Mouse (Mus musculus) liver, embryonic 14.5 days (tissue): ENCODE measurements around the gene Chd1l.

Experiments
- CTCF ChIP-seq: IDR thresholded peaks from 2 replicates; pipeline ENCODE4 v1.5.1; 2016; ENCODE audit warnings: antibody characterized with exemption, low read depth, control low read depth
- EP300 ChIP-seq: IDR thresholded peaks from 2 replicates; pipeline ENCODE4 v1.6.1; 2016; ENCODE audit warnings: antibody characterized with exemption, low read depth

- TF ChIP-seq CTCF = no peak
- TF ChIP-seq EP300 = no peak
Measured at GRCm38 (mm10) chr3:97649469-97649868, 39.5 kb upstream of the Chd1l start.
